In genomic region chr4:133094936-133095733, GRCm38 (mm10) we compare ENCODE assay signal across 8 mouse cellular contexts. TPM values are rescaled to one million over a fixed set of nuclear protein-coding genes. Genes with fewer than 3 reads are reported as not detected.
DNase-seq lines count a peak whose midpoint lies in the region; ATAC-seq and TF ChIP-seq lines count a peak whose summit lies in the region.

No protein-coding gene starts in this region.

- peak overlapping the region; percentile 69 for H3K27ac ChIP-seq in cerebellum, adult 2 months (ENCODE audit: insufficient read depth, low read length)
- H3K27ac ChIP-seq in forebrain, embryonic 16.5 days (ENCODE audit: low read length) = peak overlapping the region; percentile 89
- peak overlapping the region; percentile 82 for H3K27ac ChIP-seq in hindbrain, embryonic 12.5 days
- peak overlapping the region; percentile 78 for H3K27ac ChIP-seq in limb, embryonic 10.5 days

- no peak for TF ChIP-seq CTCF in cerebellum, adult 2 months (IDR thresholded peaks at IDR 0.05; ENCODE audit: borderline replicate concordance, insufficient read depth, low read depth, low read length)

- H3K27me3 ChIP-seq in cerebellum, adult 2 months (ENCODE audit: control insufficient read depth, insufficient read depth, low read length) = no peaks in the 10 kb centered on the region
- no peaks in the 10 kb centered on the region for H3K27me3 ChIP-seq in forebrain, embryonic 16.5 days (replicated peaks; ENCODE audit: control insufficient read depth, insufficient read depth, low read length)
- no peaks in the 10 kb centered on the region for H3K27me3 ChIP-seq in hindbrain, embryonic 12.5 days
- 0 out of 2 replicates have a peak, but pooled peaks cover 9% of the 10 kb centered on the region for H3K27me3 ChIP-seq in limb, embryonic 10.5 days (ENCODE audit: low read depth, poor library complexity, severe bottlenecking)

- TF ChIP-seq POLR2A in cerebellum, adult 2 months (IDR thresholded peaks at IDR 0.05; ENCODE audit: borderline replicate concordance, insufficient read depth, low read length) = peak; percentile 32; the same call in 1 of the 2 replicates

- H3K4me1 ChIP-seq in cerebellum, adult 2 months (ENCODE audit: control insufficient read depth, insufficient read depth, low read length) = peaks cover 53% of the 10 kb centered on the region
- peaks cover 55% of the 10 kb centered on the region for H3K4me1 ChIP-seq in forebrain, embryonic 16.5 days (replicated peaks; ENCODE audit: control insufficient read depth, insufficient read depth, low read length)
- H3K4me1 ChIP-seq in hindbrain, embryonic 12.5 days = peaks cover 51% of the 10 kb centered on the region
- peaks cover 57% of the 10 kb centered on the region for H3K4me1 ChIP-seq in limb, embryonic 10.5 days

- DNase-seq in heart, adult 11 months = peak; percentile 99
- no peak for DNase-seq in heart, adult 8-10 months (ENCODE audit: low spot score)
- DNase-seq in cerebellum, adult 2 months = peak; percentile 79 to 85
- DNase-seq in limb, embryonic 10.5 days (ENCODE audit: low spot score) = peak; percentile 76
- peak; percentile 68 for DNase-seq in mesoderm, embryonic 11.5 days (ENCODE audit: low read depth, low spot score)
- DNase-seq in spleen, postnatal 4 days (ENCODE audit: low spot score in 2 of 2) = peak; percentile 41 to 74

- WGBS in cerebellum, adult 2 months = 7% methylated on average over 16 of the region's 16 CpGs
- 16% methylated on average over 16 of the region's 16 CpGs for WGBS in forebrain, embryonic 16.5 days
- 25% methylated on average over 16 of the region's 16 CpGs for WGBS in hindbrain, embryonic 12.5 days
- 28% methylated on average over 16 of the region's 16 CpGs for WGBS in limb, embryonic 10.5 days

- no peak overlapping the region; the same call in 1 of the 2 replicates for H3K9ac ChIP-seq in forebrain, embryonic 16.5 days (replicated peaks; ENCODE audit: low read depth, low read length)
- H3K9ac ChIP-seq in hindbrain, embryonic 12.5 days = 0 out of 2 replicates have a peak overlapping the region, but pooled peaks have one; percentile 15

- peak overlapping the region; percentile 32 for H3K4me2 ChIP-seq in forebrain, embryonic 16.5 days (ENCODE audit: low read length)
- H3K4me2 ChIP-seq in hindbrain, embryonic 12.5 days (replicated peaks) = peak overlapping the region; percentile 32

- H3K4me3 ChIP-seq in cerebellum, adult 2 months (replicated peaks; ENCODE audit: insufficient read depth, low read depth, low read length) = peak overlapping the region; percentile 5
- H3K4me3 ChIP-seq in forebrain, embryonic 16.5 days (replicated peaks; ENCODE audit: low read length) = no peak overlapping the region
- no peak overlapping the region for H3K4me3 ChIP-seq in hindbrain, embryonic 12.5 days
- peak overlapping the region; percentile 14 for H3K4me3 ChIP-seq in limb, embryonic 10.5 days

- no peaks in the 10 kb centered on the region for H3K36me3 ChIP-seq in forebrain, embryonic 16.5 days (ENCODE audit: control insufficient read depth, insufficient read depth)
- H3K36me3 ChIP-seq in hindbrain, embryonic 12.5 days = no peaks in the 10 kb centered on the region
- no peaks in the 10 kb centered on the region for H3K36me3 ChIP-seq in limb, embryonic 10.5 days

- ATAC-seq in forebrain, embryonic 16.5 days = peak; percentile 43
- peak; percentile 80 for ATAC-seq in hindbrain, embryonic 12.5 days (ENCODE audit: low FRiP score)

- H3K9me3 ChIP-seq in forebrain, embryonic 16.5 days (ENCODE audit: control insufficient read depth, low read length) = no peaks in the 10 kb centered on the region
- no peaks in the 10 kb centered on the region for H3K9me3 ChIP-seq in hindbrain, embryonic 12.5 days (replicated peaks)
- H3K9me3 ChIP-seq in limb, embryonic 10.5 days (replicated peaks) = no peaks in the 10 kb centered on the region

RNA-seq across cellular contexts. Expression of gene Wasf2, which starts 35.2 kb away (rescaled TPM):
- total RNA-seq in heart, adult 8-10 months (2022) = 10 to 100 TPM; 64.1 to 87.2 (median 71.5) TPM
- polyA plus RNA-seq in cerebellum, adult 2 months (2012; rRNA removed) = 15.0 and 16.3 TPM in 2 replicates
- 27.0 and 31.5 TPM in 2 replicates for polyA plus RNA-seq in forebrain, embryonic 16.5 days (2015; fragmentation: Nextera tagmentation; extraction: Ambion mirVana)
- polyA plus RNA-seq in hindbrain, embryonic 12.5 days (2016; fragmentation: Nextera tagmentation; extraction: Ambion mirVana) = 49.0 and 49.1 TPM in 2 replicates
- polyA plus RNA-seq in limb, embryonic 10.5 days (2016; fragmentation: Nextera tagmentation; extraction: Ambion mirVana) = 62.9 and 73.7 TPM in 2 replicates

Comparison
In these comparisons a context has a peak if more than half of its experiments do, and no peak if none do; other contexts are left out.
1. H3K4me3 ChIP-seq: peak in cerebellum, adult 2 months (single experiment) and limb, embryonic 10.5 days (single experiment); none in forebrain, embryonic 16.5 days (single experiment) and hindbrain, embryonic 12.5 days (single experiment).
2. Peak in every context shown above with its lines, with median percentiles within 50 percentile points of each other: H3K27ac ChIP-seq.